Mouse (Mus musculus) ES-E14 (cell line): ENCODE data around the gene Gm6803. TPM values are rescaled to one million over a fixed set of nuclear protein-coding genes. Genes with fewer than 3 reads are reported as not detected.
"Not testable (repeated sequence)": the region's sequence is repeated elsewhere in the genome, so short reads cannot be mapped to it uniquely, and the experiment has no call there.

Source experiments
- DNase-seq: peaks from one replicate; pipeline ENCODE4 v3.0.0-alpha.2; 2013; ENCODE audit warnings: low read depth, low spot score
- H3K27ac ChIP-seq: 2 replicates; pipeline ENCODE4 v1.5.1; 2012; ENCODE audit warnings: low read depth, mild to moderate bottlenecking, low read length, moderate library complexity, mixed read lengths; ENCODE audit not compliant: poor library complexity, insufficient read depth, severe bottlenecking
- H3K36me3 ChIP-seq: 2 replicates; pipeline ENCODE4 v1.6.1; 2012; ENCODE audit warnings: mild to moderate bottlenecking, low read length, moderate library complexity, mixed read lengths; ENCODE audit not compliant: control insufficient read depth, poor library complexity, insufficient read depth, severe bottlenecking
- H3K4me1 ChIP-seq, 2 experiments: fragments of 150-350 bp in 1 of 2; sonication (generic) in 1 of 2; 2 replicates each; pipeline ENCODE4 v1.6.1; 2012; ENCODE audit warnings: low read length in 2 of 2, mild to moderate bottlenecking in 1 of 2, mixed read lengths in 1 of 2; ENCODE audit not compliant: control insufficient read depth in 2 of 2, insufficient read depth in 2 of 2, poor library complexity in 1 of 2
- H3K4me3 ChIP-seq, 2 experiments: fragments of 150-350 bp in 1 of 2; sonication (generic) in 1 of 2; 2 replicates each; pipeline ENCODE4 v1.5.1; 2012; ENCODE audit warnings: low read length in 2 of 2, low read depth in 1 of 2, mild to moderate bottlenecking in 1 of 2, mixed read lengths in 1 of 2; ENCODE audit not compliant: insufficient read depth in 1 of 2, poor library complexity in 1 of 2, severe bottlenecking in 1 of 2
- H3K9ac ChIP-seq: 2 replicates; pipeline ENCODE4 v1.6.1; 2012; ENCODE audit warnings: low read depth, mild to moderate bottlenecking, low read length, mixed read lengths; ENCODE audit not compliant: poor library complexity, insufficient read depth, severe bottlenecking
- H3K9me3 ChIP-seq: fragments of 150-350 bp; sonication (generic); 2 replicates; pipeline ENCODE4 v1.6.1; 2012; ENCODE audit warnings: low read depth, mild to moderate bottlenecking, low read length; ENCODE audit not compliant: control insufficient read depth, insufficient read depth
- in situ Hi-C, 2 experiments: fragments of 600-800 bp; cut with MboI; formaldehyde crosslinking; loops; one replicate each; pipeline ENCODE4 v1.15.1; 2025; ENCODE audit warnings: low sequenced_read_pairs in 2 of 2, inconsistent platforms in 1 of 2; ENCODE audit not compliant: unreplicated experiment in 2 of 2
- total RNA-seq: library from RNA; depleted of rRNA; stranded (reverse); fragments of 300-350 nt; gene quantifications from 2 replicates; pipeline ENCODE4 v1.2.3, GENCODE M21; 2012; rRNA removed

The Gm6803 gene
- total RNA-seq, 1 experiment, result not detected

DNA sequence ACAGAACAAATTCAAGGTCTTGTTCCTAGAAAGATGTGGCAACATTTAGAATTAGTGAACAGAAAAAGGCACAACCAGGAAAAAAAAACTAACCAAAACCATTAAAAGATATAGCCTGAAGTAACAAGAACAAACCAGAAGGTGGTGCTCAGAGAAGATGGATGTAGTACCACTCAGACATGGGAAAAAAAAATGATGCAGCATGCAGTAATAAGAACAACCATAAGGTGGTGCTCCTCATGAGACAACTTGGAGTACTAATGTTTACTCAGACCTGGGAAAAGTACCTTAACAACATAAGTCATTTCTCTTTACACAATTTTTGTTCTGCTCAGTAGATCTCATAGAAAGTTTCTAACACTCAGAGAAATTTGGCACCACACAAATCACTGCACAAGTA lies 34.6 kb downstream of the Gm6803 start:
- H3K27ac ChIP-seq, H3K36me3 ChIP-seq, H3K4me1 ChIP-seq, in situ Hi-C loops, H3K9me3 ChIP-seq, H3K4me3 ChIP-seq, H3K9ac ChIP-seq: not testable (repeated sequence)
- peak; percentile 4 for DNase-seq

Other genes starting within 250 kb of the Gm6803 start
- 0.36 and 0.48 TPM in 2 replicates for gene Gm21319, start 243.0 kb downstream of the Gm6803 start, total RNA-seq
- gene Gm21936, start 223.3 kb downstream of the Gm6803 start, total RNA-seq, result 8.9 and 15.6 TPM in 2 replicates
- gene BB287469, start 202.2 kb downstream of the Gm6803 start, total RNA-seq, result 2.5 and 2.8 TPM in 2 replicates
- not detected in 2 replicates for gene Gm2001, start 176.4 kb downstream of the Gm6803 start, total RNA-seq
- 38.6 and 44.0 TPM in 2 replicates for gene Gm2016, start 144.7 kb downstream of the Gm6803 start, total RNA-seq
- 28.2 and 44.4 TPM in 2 replicates for gene Gm2022, start 123.4 kb downstream of the Gm6803 start, total RNA-seq
- 1.4 and 1.7 TPM in 2 replicates for gene Gm2035, start 98.9 kb downstream of the Gm6803 start, total RNA-seq
- 0.26 TPM in 1 of 2 replicates, not detected in the other for gene Gm2042, start 64.7 kb downstream of the Gm6803 start, total RNA-seq
- not detected in 2 replicates for gene Gm2075, start 6.9 kb downstream of the Gm6803 start, total RNA-seq
- gene Gm2056, start 8.2 kb upstream of the Gm6803 start, total RNA-seq, result 3.2 and 3.3 TPM in 2 replicates
- 3.9 and 5.3 TPM in 2 replicates for gene Gm16368, start 64.9 kb upstream of the Gm6803 start, total RNA-seq
- gene Gm10436, start 163.3 kb upstream of the Gm6803 start, total RNA-seq, result 0.42 TPM in 1 of 2 replicates, not detected in the other
- gene Gm8332, start 231.3 kb upstream of the Gm6803 start, total RNA-seq, result 107 and 141 TPM in 2 replicates